Mouse (Mus musculus): Measurements from ENCODE around the gene Ddx19b.
"Not testable (repeated sequence)": the region's sequence is repeated elsewhere in the genome, so short reads cannot be mapped to it uniquely, and the experiment has no call there.

Ddx19b gene

GRCm38 (mm10) chr8:110963051-110963450, 68.5 kb downstream of the Ddx19b start:
- no peak for DNase-seq (ENCODE audit: low spot score)

- DNase-seq (ENCODE audit: low spot score), result no peak
Measured at GRCm38 (mm10) chr8:110959906-110960305, 71.6 kb downstream of the Ddx19b start.

GRCm38 (mm10) chr8:110959071-110959780, 72.3 kb downstream of the Ddx19b start:
- DNase-seq (ENCODE audit: low spot score), result no peak

GRCm38 (mm10) chr8:110958553-110958952, 73.0 kb downstream of the Ddx19b start:
- not testable (repeated sequence) for DNase-seq (ENCODE audit: low spot score)

- DNase-seq (ENCODE audit: low spot score), result no peak
Measured at GRCm38 (mm10) chr8:110958135-110958534, 73.4 kb downstream of the Ddx19b start.

GRCm38 (mm10) chr8:110957471-110957870, 74.1 kb downstream of the Ddx19b start:
- DNase-seq (ENCODE audit: low spot score), result no peak

GRCm38 (mm10) chr8:110956619-110957450, 74.7 kb downstream of the Ddx19b start:
- no peak for DNase-seq (ENCODE audit: low spot score)

- no peak for DNase-seq (ENCODE audit: low spot score)
Measured at GRCm38 (mm10) chr8:110954776-110955175, 76.8 kb downstream of the Ddx19b start.

Data from urinary bladder, postnatal 25 days (tissue).